Mouse (Mus musculus) layer of hippocampus, postnatal 14 days (tissue): ENCODE results near the gene Nrxn3. TPM values are rescaled to one million over a fixed set of nuclear protein-coding genes. Genes with fewer than 3 reads are reported as not detected.

Experiments
- DNase-seq, 2 experiments: peaks; one replicate each; pipeline ENCODE4 v3.0.0; 2021 to 2022; ENCODE audit warnings: low spot score in 2 of 2, mixed read lengths in 1 of 2
- total RNA-seq, 2 experiments: library from RNA; stranded (reverse); gene quantifications; 2 replicates each; pipeline ENCODE4 v1.2.3; 2021

Gene Nrxn3
- total RNA-seq, 2 experiments from 2014 or later, result 178 to 192 TPM

- DNase-seq, result no peak
Observed at GRCm38 (mm10) chr12:89808217-89808616, 1085.5 kb downstream of the Nrxn3 start.

- no peak for DNase-seq
Observed at GRCm38 (mm10) chr12:89810146-89810545, 1087.5 kb downstream of the Nrxn3 start.

DNA sequence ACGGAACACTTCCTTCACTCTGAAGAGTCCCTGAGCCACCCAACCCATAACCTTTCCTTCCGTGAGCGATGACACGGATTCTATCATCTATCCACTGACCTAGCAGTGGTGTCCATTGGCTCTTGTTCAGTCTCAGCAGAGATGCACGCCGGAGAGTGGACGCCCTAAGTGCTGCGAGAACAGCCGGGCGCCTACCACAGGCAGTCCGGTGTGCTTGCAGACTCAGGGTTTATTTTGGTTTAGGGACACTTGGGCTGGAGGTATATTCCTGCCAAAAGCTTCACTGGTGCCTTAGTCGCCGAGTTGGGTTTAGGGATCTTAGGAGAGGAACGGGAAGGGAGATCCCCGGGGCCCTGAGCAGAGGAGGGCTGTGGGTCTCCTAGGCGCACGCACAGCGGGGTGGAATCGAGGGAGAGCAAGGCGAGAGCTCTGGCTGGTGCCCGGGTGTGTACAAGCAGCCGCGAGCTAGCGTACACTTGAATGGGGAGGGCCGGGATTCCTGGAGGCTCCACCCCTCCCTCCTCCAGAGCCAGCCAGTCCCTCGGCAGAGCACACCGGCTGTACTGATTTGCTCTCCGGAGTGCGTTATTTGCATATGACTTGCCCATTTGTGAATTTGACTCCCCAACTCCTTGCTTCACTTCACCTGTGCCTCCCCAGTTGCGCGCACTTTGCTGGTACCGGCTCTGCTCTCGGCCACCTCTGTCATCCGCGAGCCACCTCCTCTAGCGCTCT is 1089.3 kb downstream of the Nrxn3 start:
- DNase-seq, result peak; percentile 61 to 73

GRCm38 (mm10) chr12:89812550-89813207 is 1090.0 kb downstream of the Nrxn3 start:
- no peak for DNase-seq

- no peak for DNase-seq
Observed at GRCm38 (mm10) chr12:89813294-89813693, 1090.6 kb downstream of the Nrxn3 start.

- DNase-seq, result no peak
Observed at GRCm38 (mm10) chr12:89813718-89814117, 1091.0 kb downstream of the Nrxn3 start.

GRCm38 (mm10) chr12:89814536-89814935 is 1091.9 kb downstream of the Nrxn3 start:
- no peak for DNase-seq

DNA sequence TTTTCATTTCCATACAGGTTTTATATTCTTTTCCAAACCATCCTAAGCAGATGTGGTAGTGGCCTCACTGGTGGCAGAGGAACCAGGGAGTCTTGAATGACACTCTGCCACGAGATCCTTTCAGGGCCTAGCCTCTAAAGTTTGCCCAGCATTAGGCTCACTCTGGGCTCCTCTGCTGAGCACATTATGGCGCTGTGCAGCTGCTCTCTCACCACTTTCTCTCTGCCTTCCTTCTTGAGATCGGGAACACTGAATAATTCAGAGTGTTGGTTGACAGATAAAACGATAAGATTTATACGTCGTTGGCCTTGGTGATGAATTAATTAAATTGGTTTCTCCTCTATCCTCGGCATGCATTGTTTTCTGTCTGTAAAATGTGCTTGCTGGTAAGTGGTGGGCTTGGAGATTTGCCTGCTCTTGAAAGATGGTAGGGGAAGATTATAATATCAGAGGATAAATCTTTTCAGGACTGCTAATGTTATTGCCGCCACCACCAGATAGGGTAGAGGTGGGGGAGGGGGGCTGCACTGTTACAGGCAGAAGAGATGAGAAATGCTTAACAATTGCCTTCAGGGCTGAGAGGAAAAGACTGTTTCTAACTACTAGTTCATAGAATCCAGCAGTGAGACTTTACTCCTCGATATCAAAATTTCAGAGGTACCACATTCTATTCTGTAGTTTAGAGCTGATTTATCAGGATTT is 1094.5 kb downstream of the Nrxn3 start:
- no peak for DNase-seq

- no peak for DNase-seq
Observed at GRCm38 (mm10) chr12:89818200-89818599, 1095.5 kb downstream of the Nrxn3 start.

- no peak for DNase-seq
Observed at GRCm38 (mm10) chr12:89822141-89822540, 1099.5 kb downstream of the Nrxn3 start.

- DNase-seq, result no peak
Observed at GRCm38 (mm10) chr12:89829927-89830326, 1107.3 kb downstream of the Nrxn3 start.

DNA sequence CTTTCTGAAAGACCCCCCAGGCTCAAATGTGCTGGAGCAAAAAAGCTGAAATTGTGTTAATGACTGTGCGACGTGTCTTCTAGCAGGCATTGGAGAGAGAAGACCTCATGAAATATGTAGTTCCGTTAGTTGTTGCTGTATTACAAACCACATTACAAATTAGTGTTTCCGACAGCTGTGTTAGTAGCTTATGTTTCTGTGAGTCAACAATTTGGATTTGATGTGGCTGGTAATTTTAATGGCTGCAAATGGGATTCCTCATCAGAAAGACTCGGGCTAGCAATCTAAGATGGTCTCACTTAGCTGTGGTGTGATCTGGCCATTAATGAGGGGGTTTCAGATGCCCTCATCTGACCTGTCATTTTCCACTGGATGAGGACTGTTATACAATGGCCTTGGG is 1107.7 kb downstream of the Nrxn3 start:
- no peak for DNase-seq

DNA sequence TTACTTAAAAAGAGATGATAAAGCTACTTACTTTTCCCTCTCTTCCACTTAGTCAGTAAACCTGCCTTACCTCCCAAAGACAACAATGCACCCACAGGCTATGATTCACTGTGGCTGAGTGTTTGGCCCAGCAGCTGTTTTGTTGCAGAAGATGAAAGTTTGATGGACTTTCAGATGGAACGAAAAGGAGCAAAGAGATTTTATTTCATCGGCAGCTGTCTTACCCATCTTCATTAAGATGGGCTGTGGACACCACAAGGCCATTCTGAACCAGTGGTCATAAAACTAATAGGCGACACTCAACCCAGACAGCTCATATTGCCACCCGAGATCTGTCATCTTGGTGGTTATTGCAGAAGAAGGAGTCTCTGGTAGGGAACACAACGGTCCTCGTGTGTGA is 1108.6 kb downstream of the Nrxn3 start:
- no peak for DNase-seq

DNA sequence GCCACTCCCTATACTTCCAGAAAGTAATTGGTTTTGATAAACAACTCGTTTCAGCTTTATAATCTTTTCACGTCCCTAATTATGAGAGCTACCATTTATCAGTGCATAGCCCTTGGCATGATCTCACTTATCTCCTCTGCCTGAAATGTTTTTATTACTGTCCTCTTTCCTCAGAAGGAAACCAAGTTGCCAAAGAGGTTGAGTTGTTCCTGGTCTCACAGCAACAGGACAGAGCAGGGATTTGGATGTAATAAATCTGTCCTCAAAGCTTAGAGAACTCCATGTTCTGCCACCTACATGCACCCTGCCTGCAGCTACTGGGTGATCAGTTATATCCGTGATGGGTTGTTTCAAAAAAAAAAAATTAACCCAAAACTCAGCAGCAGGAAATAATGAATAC is 1113.6 kb downstream of the Nrxn3 start:
- DNase-seq, result no peak

DNA sequence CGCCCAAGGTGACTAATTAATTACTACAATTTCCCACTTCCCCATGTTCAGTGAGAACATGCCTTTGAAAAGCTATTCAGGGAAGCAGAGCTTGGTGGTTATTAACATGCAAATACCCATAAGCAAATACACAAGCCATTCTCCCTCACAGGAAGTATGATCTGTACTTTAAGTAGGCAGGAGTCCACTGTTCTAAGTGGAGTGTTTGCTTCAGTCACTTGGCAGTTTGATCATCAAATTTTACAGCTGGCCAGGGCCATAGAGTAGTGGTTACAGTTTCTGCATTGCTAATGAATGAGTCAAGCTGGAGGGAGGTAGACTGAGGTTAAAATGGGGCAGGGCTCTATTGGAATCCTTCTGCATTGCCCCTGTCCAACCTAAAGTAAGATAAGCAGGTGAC is 1120.2 kb downstream of the Nrxn3 start:
- DNase-seq, result no peak

DNA sequence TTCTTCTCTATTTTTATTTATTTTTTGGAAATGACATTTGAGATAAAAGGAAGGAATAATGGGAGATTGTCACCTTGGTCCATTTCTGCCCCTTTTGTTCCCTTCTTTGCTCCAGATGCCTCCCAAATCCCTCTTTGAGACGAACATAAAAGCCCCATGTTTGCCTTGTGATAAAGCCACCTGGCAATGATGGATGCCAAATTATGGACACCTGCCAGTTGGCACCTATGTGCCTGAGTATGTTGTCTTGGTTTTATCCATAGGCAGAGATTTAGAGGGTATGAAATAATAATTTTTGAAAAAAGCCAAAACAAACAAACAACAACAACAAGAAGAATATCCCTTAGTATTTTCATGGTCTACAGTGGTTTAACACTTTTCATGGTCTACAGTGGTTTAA is 1125.4 kb downstream of the Nrxn3 start:
- no peak for DNase-seq

GRCm38 (mm10) chr12:89854355-89854754 is 1131.7 kb downstream of the Nrxn3 start:
- DNase-seq, result no peak

GRCm38 (mm10) chr12:89867124-89867523 is 1144.4 kb downstream of the Nrxn3 start:
- DNase-seq, result no peak

- peak in 1 of 2 experiments; percentile 13 for DNase-seq
Observed at GRCm38 (mm10) chr12:89882617-89883370, 1160.1 kb downstream of the Nrxn3 start.

DNA sequence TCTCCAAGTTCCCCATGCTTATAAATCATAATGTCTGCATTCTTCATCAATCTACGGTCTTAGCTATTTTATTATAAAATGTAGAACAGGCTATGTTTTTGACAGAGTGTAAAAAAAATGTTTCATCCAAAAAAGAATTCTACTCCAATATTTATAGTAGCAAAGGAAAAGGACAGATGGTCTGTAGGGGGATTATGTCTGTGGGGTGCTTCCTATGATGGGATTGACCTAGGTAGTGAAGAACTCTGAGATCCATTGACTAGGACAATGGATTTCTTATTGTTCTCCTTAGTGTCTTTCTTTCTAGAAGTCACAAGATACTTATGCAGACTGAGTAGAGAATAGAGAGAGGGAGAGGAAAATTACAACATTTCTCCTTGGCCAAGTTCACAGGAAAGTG is 1161.9 kb downstream of the Nrxn3 start:
- DNase-seq, result no peak

DNA sequence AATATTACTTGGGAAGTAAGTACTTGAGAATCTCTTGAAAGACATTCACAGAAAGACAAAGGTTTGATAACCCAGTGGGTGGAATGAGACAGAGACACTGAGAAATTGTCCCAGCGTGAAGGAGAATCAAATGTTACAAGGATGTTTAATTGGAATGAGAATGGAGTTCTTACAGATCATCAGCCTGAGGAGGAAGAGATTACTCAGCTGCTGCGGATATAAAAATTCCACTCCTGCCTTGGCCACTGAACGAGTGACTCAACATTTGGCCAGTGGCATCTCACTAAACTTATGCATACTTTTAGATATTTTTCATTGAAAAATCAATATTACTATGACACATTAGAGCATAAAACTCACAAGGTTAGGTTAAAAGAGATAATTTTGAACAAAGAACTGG is 1166.0 kb downstream of the Nrxn3 start:
- no peak for DNase-seq

DNA sequence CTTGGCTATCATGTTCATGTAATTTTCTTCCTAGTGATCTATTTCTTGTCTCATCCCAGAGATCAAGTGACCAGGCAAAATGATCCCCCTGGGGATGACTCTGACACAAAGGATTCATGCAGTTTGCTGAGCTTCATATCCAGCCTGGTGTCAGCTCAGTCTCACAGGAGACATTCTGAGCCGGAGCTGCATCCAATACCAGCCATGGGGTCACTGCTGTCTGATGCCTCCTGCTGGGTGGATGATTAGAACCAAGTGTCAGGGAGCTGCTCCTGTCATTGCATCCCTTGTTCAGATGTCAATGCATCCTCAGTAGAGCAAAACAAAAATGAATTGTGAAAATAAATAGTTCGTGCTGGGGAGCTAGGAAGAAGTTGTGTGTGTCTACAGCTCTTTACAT is 1174.2 kb downstream of the Nrxn3 start:
- DNase-seq, result no peak
